Mouse (Mus musculus): ENCODE measurements around the gene Acod1.

DNA sequence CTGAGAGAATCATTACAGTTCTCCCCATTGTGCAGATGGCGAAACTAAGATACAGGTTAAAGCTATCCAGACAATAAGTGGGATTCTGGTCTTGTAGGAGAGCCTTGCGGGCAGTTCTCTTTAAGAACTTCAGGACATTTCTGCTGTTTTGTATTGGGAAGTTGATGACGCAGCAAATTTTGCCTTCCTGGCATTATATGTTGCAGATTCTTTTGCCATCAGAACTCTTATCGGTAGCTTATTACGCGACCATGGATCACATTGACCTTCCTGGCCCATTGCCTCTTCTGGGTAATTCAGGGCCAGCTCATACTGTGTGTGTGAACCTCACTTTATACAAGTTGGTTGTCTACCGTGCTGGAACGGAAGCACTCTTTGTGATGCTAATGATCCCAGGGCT is 27.0 kb downstream of the Acod1 start:
- TF ChIP-seq CTCF (IDR thresholded peaks at IDR 0.05; ENCODE audit: borderline replicate concordance, extremely low read depth, insufficient read depth, insufficient read length) (no peak), POLR2A (IDR thresholded peaks at IDR 0.05; ENCODE audit: borderline replicate concordance, extremely low read depth, insufficient read depth, insufficient read length, poor library complexity, severe bottlenecking) (no peak)
